Mouse (Mus musculus) splenic B cell, adult 2 months (primary cell): ENCODE measurements around the gene Smarca2.

ENCODE experiments used
- DNase-seq: peaks from one replicate; pipeline ENCODE4 v3.0.0-alpha.2; 2011; ENCODE audit warnings: low read depth, low spot score
- H3K27me3 ChIP-seq: 2 replicates; pipeline ENCODE4 v1.6.1; 2012; ENCODE audit warnings: mild to moderate bottlenecking, low read length, moderate library complexity, mixed read lengths; ENCODE audit not compliant: control insufficient read depth, poor library complexity, insufficient read depth, severe bottlenecking
- H3K36me3 ChIP-seq: 2 replicates; pipeline ENCODE4 v1.6.1; 2012; ENCODE audit warnings: mild to moderate bottlenecking, low read length, moderate library complexity, mixed read lengths; ENCODE audit not compliant: control insufficient read depth, poor library complexity, insufficient read depth, severe bottlenecking

Gene Smarca2

DNA sequence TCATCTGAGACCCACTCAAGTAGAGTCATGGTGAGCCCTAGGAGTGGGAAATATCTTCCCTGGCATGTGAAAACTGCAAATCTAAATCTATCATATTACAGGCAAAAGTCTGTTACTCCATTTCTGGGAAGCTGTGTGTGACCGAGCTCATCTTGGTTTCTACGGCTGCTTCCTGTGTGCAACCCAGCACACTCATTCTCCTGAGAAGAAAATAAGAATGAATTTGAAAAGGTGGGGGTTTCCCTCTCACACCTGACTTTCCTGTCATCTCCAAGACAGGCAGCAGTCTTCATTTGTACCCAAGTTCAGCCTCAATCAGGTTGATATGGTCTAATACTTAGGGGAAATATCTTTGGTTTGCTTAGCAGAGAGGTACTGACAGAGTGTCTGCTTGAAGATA, 176.4 kb downstream of the Smarca2 start:
- DNase-seq: no peak

DNA sequence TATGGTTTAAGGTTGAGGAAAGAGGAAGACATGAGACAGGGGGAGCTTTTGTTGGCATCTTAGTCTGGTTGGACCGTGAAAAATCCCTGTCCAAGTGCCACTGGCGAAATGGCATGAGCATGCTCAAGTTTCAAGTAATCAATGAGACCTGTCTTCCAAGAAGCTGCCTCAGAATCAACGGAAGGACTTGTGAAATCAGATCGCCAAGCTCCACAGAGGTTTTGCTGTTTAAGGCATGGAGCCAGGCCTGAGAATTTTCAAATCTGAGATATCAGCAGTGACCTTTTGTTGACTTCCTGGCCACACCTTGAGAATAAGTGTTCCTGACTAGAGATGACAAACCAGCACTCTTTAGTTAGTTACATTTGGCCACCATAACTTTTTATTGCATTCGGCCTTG, 183.6 kb downstream of the Smarca2 start:
- H3K27me3 ChIP-seq: no peaks in the 10 kb centered on the region; the same call in 1 of the 2 replicates
- no peaks in the 10 kb centered on the region for H3K36me3 ChIP-seq
- no peak for DNase-seq

More for the DNA sequence above, 176.4 kb downstream of the Smarca2 start:
- H3K27me3 ChIP-seq: no peaks in the 10 kb centered on the region
- H3K36me3 ChIP-seq: peaks cover 6% of the 10 kb centered on the region

DNA sequence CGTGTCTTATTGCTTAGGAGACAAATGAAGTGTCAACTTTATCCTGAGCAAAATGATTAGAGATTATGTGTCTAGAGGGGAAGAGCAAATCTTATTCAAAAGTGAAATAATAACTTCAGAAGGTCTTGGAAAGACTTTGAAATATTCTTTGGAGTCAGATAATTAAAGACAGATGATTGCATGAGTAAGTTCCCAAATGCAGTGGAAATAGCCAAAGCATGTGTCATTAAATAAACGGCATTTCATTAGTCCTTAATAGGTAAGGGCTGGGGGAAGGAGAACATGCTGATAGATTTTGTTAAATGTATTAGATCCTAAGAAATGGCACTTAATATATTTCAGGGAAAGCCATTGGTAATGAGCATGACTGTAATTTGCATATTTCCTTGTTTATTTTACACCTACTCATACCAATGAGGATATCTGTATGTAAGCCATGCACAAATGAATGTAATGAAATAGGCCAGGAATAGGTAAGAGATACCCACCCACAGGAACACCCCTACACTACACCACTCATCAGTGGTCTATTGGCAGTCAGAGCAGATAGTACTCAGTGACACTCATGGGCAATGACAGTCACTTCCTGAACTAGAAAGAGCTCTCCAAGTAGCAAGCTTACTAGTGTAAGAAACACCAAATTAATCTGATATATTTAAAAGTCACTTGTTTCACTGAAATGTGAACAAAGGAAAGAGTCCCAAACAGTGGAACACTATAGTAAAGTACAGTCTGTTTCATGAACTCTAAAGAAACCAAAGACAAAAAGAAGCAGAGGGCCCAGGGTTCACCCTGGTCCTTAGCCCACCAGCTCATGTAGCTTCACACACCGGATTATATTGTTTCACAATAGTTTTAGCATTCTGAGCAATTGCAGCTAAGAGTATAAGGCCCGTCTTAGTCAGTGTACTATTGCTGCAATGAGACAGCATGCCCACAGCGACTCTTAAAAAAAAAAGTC, 185.8 kb downstream of the Smarca2 start:
- Histone ChIP-seq H3K27me3 (no peaks in the 10 kb centered on the region; the same call in 1 of the 2 replicates), H3K36me3 (no peaks in the 10 kb centered on the region)
- DNase-seq: no peak

DNA sequence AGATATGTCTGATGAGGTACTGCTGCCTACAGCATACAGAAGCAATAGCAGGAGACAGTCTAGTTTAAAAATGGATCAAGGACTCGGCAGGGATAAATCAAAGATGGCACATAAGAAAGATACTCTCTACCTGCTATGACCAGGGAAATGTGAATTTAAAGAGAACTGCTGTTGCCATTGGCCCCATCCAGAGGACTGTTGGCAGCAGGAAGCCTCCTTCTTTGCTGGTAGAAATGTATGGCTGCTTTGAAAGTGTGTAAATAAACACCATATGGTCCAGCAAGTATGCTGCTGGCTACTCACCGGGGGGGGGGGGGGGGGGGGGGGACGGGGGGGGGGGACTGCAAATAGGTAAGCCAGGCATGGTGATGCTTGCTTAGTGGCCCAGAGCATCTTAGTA, 189.5 kb downstream of the Smarca2 start:
- Histone ChIP-seq H3K27me3 (no peaks in the 10 kb centered on the region; the same call in 1 of the 2 replicates), H3K36me3 (no peaks in the 10 kb centered on the region)
- no peak for DNase-seq

- DNase-seq: no peak
- no peaks in the 10 kb centered on the region; the same call in 1 of the 2 replicates for H3K27me3 ChIP-seq
- no peaks in the 10 kb centered on the region for H3K36me3 ChIP-seq
These were observed 191.2 kb downstream of the Smarca2 start for GRCm38 (mm10) chr19:26796006-26796405.

DNA sequence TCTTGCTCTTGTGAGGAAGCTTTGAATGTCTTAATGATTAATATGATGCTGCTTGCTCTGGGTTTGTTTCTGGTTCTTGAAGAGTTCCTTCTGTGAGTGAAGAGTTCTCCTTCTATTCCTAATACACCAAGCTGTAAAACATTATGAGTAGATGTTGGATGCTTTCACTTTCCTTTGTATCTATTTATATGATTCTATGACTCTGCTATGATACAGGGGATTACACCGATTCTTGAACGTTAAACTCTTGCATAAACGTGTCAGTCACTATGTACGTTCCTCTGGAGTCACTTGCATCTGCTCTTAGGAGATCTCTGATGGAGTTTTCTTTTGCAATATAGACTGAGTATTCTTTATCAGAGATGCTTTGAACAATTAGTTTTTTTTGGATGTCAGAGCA, 199.6 kb downstream of the Smarca2 start:
- no peak for DNase-seq
- H3K27me3 ChIP-seq: no peaks in the 10 kb centered on the region
- no peaks in the 10 kb centered on the region for H3K36me3 ChIP-seq

DNA sequence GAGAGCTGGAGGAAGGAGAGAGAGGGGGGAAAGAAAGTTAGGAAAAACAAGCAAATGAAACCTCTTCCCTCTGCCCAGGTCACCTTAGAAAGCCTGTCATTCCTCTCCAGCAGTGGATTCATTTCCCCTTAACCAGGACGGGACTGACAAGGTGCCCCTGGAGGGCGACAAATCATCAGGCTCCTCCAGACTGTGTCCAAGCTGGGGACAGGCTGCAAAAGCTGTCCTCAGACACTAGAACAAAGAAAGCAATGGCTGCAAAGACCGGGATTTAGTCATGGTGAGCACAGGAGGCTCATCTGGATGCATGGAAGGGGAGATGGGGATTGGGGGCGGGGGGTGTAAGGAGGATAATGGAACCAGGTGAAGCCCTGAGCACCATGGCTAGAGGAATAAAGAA, 209.8 kb downstream of the Smarca2 start:
- H3K27me3 ChIP-seq: no peaks in the 10 kb centered on the region
- DNase-seq: no peak
- H3K36me3 ChIP-seq: no peaks in the 10 kb centered on the region

DNA sequence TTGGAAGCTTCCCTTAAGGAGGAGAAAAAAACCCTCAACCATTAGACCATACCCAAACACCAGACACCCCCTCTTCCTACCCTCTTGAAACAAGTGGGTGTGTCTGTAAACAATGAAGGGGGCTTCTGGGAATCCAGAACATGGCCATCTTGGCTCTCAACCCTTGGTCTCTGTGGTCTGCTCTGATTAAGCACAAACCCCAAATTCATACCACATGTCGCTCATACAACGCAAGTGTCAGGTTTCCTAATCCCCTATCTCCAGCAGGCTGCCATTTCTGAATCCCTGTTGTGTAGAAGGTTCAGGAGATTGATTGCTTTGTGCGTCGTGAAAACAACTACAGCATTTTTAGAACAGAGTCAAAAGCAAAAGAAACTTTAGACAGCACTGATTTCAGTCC, 213.1 kb downstream of the Smarca2 start:
- no peaks in the 10 kb centered on the region for H3K27me3 ChIP-seq
- no peaks in the 10 kb centered on the region for H3K36me3 ChIP-seq
- no peak for DNase-seq
